Mouse (Mus musculus) stomach, postnatal 0 days (tissue): ENCODE results near the gene Cd244a. TPM values are rescaled to one million over a fixed set of nuclear protein-coding genes. Genes with fewer than 3 reads are reported as not detected.

Experiments
- ATAC-seq: fragments of 200-750 bp; cut with Nextera tagmentation; 2 replicates; pipeline ENCODE4 v1.8.0; 2017; ENCODE audit not compliant: low FRiP score, low TSS enrichment
- DNase-seq: peaks from one replicate; pipeline ENCODE4 v3.0.0-alpha.2; 2016; ENCODE audit warnings: low spot score
- H3K27ac ChIP-seq: fragments of 300-500 bp; sonication (generic); replicated peaks from 2 replicates; pipeline ENCODE4 v1.5.1; 2014; ENCODE audit warnings: mild to moderate bottlenecking, control low read depth
- H3K27me3 ChIP-seq: fragments of 300-500 bp; sonication (generic); 2 replicates; pipeline ENCODE4 v1.6.1; 2014; ENCODE audit warnings: low read length; ENCODE audit not compliant: control insufficient read depth, insufficient read depth
- H3K36me3 ChIP-seq: fragments of 300-500 bp; sonication (generic); 2 replicates; pipeline ENCODE4 v1.6.1; 2014; ENCODE audit warnings: low read length, mixed read lengths; ENCODE audit not compliant: control insufficient read depth, insufficient read depth
- H3K4me1 ChIP-seq: fragments of 300-500 bp; sonication (generic); replicated peaks from 2 replicates; pipeline ENCODE4 v1.6.1; 2014; ENCODE audit warnings: antibody characterized with exemption; ENCODE audit not compliant: control insufficient read depth, insufficient read depth
- H3K4me2 ChIP-seq: fragments of 300-500 bp; sonication (generic); replicated peaks from 2 replicates; pipeline ENCODE4 v1.6.1; 2014; ENCODE audit warnings: low read depth, mild to moderate bottlenecking, control low read depth, moderate library complexity
- H3K4me3 ChIP-seq: fragments of 300-500 bp; sonication (generic); 2 replicates; pipeline ENCODE4 v1.5.1; 2014; ENCODE audit warnings: low read depth, low read length, control low read depth
- H3K9ac ChIP-seq: fragments of 300-500 bp; sonication (generic); 2 replicates; pipeline ENCODE4 v1.6.1; 2014; ENCODE audit warnings: mild to moderate bottlenecking, low read length, control low read depth, mixed read lengths
- H3K9me3 ChIP-seq: fragments of 300-500 bp; sonication (generic); 2 replicates; pipeline ENCODE4 v1.6.1; 2016; ENCODE audit warnings: low read length; ENCODE audit not compliant: control insufficient read depth
- CTCF ChIP-seq: IDR thresholded peaks from 2 replicates; pipeline ENCODE4 v1.5.1; 2016; ENCODE audit warnings: antibody characterized with exemption, low read depth, mild to moderate bottlenecking, moderate library complexity
- EP300 ChIP-seq: optimal IDR thresholded peaks from 2 replicates; pipeline ENCODE3; 2016; ENCODE audit warnings: antibody characterized with exemption
- WGBS: fragments of 180-500 bp; shearing (Covaris S2); extraction: QIAGEN DNeasy Blood & Tissue Kit; methylation state at CpG from one replicate; pipeline ENCODE4 v1.1.7; 2014; 5-methylcytosine and 5-hydroxymethylcytosine counted together
- polyA plus RNA-seq: library from polyadenylated mRNA; unstranded; fragments of >200 nt; fragmentation: Nextera tagmentation; extraction: Ambion mirVana; gene quantifications from 2 replicates; pipeline ENCODE4 v1.2.1, GENCODE M21; 2015

Cd244a gene
- polyA plus RNA-seq, 1 experiment from 2014 or later, result 0.33 TPM

GRCm38 (mm10) chr1:171613962-171614361, 55.0 kb downstream of the Cd244a start:
- Histone ChIP-seq H3K4me2 (no peak overlapping the region), H3K27me3 (no peaks in the 10 kb centered on the region), H3K4me1 (no peaks in the 10 kb centered on the region), H3K9me3 (no peaks in the 10 kb centered on the region), H3K4me3 (no peak overlapping the region), H3K9ac (no peak overlapping the region), H3K36me3 (no peaks in the 10 kb centered on the region), H3K27ac (no peak overlapping the region)
- TF ChIP-seq EP300, result no peak
- TF ChIP-seq CTCF, result peak; percentile 63
- WGBS, result 18% methylated on average over 2 of the region's 2 CpGs
- ATAC-seq (no peak), DNase-seq (no peak)

GRCm38 (mm10) chr1:171616881-171617515, 58.0 kb downstream of the Cd244a start:
- no peak for DNase-seq
- WGBS, result 83% methylated on average over 11 of the region's 11 CpGs

GRCm38 (mm10) chr1:171619001-171619400, 60.0 kb downstream of the Cd244a start:
- WGBS, result 82% methylated on average over 8 of the region's 8 CpGs
- no peak for TF ChIP-seq CTCF
- TF ChIP-seq EP300, result no peak
- H3K4me2 ChIP-seq, result no peak overlapping the region
- H3K4me1 ChIP-seq, result no peaks in the 10 kb centered on the region
- no peaks in the 10 kb centered on the region for H3K9me3 ChIP-seq
- ATAC-seq (no peak), DNase-seq (no peak)
- H3K9ac ChIP-seq, result no peak overlapping the region
- H3K4me3 ChIP-seq, result no peak overlapping the region
- H3K36me3 ChIP-seq, result no peaks in the 10 kb centered on the region
- no peaks in the 10 kb centered on the region for H3K27me3 ChIP-seq
- H3K27ac ChIP-seq, result no peak overlapping the region

More at GRCm38 (mm10) chr1:171616881-171617515, 58.0 kb downstream of the Cd244a start:
- no peaks in the 10 kb centered on the region for H3K4me1 ChIP-seq
- H3K36me3 ChIP-seq, result no peaks in the 10 kb centered on the region
- H3K27me3 ChIP-seq, result no peaks in the 10 kb centered on the region
- no peak overlapping the region for H3K4me2 ChIP-seq
- TF ChIP-seq CTCF (no peak), EP300 (no peak)
- H3K9ac ChIP-seq, result no peak overlapping the region
- H3K27ac ChIP-seq, result no peak overlapping the region
- no peak for ATAC-seq
- H3K9me3 ChIP-seq, result no peaks in the 10 kb centered on the region
- H3K4me3 ChIP-seq, result no peak overlapping the region

GRCm38 (mm10) chr1:171619645-171620044, 60.7 kb downstream of the Cd244a start:
- Histone ChIP-seq H3K27ac (no peak overlapping the region), H3K27me3 (no peaks in the 10 kb centered on the region), H3K9ac (no peak overlapping the region), H3K4me2 (no peak overlapping the region), H3K4me3 (no peak overlapping the region), H3K4me1 (no peaks in the 10 kb centered on the region), H3K9me3 (no peaks in the 10 kb centered on the region), H3K36me3 (no peaks in the 10 kb centered on the region)
- no peak for DNase-seq
- 85% methylated on average over 3 of the region's 3 CpGs for WGBS
- no peak for ATAC-seq
- TF ChIP-seq EP300 (no peak), CTCF (no peak)

- TF ChIP-seq EP300 (no peak), CTCF (no peak)
- Histone ChIP-seq H3K9ac (no peak overlapping the region), H3K36me3 (no peaks in the 10 kb centered on the region), H3K4me1 (no peaks in the 10 kb centered on the region), H3K4me2 (no peak overlapping the region), H3K4me3 (no peak overlapping the region), H3K27me3 (no peaks in the 10 kb centered on the region), H3K27ac (no peak overlapping the region), H3K9me3 (no peaks in the 10 kb centered on the region)
- WGBS, result 81% methylated on average over 6 of the region's 6 CpGs
- ATAC-seq (no peak), DNase-seq (no peak)
Measured at GRCm38 (mm10) chr1:171620091-171620490, 61.1 kb downstream of the Cd244a start.

- H3K9ac ChIP-seq, result no peak overlapping the region
- 78% methylated on average over 3 of the region's 3 CpGs for WGBS
- ATAC-seq (no peak), DNase-seq (no peak)
- H3K27ac ChIP-seq, result no peak overlapping the region
- TF ChIP-seq CTCF, result no peak
- no peak for TF ChIP-seq EP300
- no peak overlapping the region for H3K4me2 ChIP-seq
- no peaks in the 10 kb centered on the region for H3K27me3 ChIP-seq
- no peak overlapping the region for H3K4me3 ChIP-seq
- no peaks in the 10 kb centered on the region for H3K4me1 ChIP-seq
- H3K36me3 ChIP-seq, result no peaks in the 10 kb centered on the region
- H3K9me3 ChIP-seq, result no peaks in the 10 kb centered on the region
Measured at GRCm38 (mm10) chr1:171627801-171628200, 68.8 kb downstream of the Cd244a start.
